Mouse (Mus musculus) bone marrow macrophage, adult 2 months (primary cell): ENCODE data around the gene Btnl2.

Source experiments
- CTCF ChIP-seq: IDR thresholded peaks from 2 replicates; pipeline ENCODE4 v1.5.1; 2012; ENCODE audit warnings: low read depth, mild to moderate bottlenecking, low read length, moderate library complexity
- POLR2A ChIP-seq: IDR thresholded peaks from 2 replicates; pipeline ENCODE4 v1.6.1; 2012; ENCODE audit warnings: mild to moderate bottlenecking, low read depth, low read length, borderline replicate concordance

GRCm38 (mm10) chr17:34378716-34379115 is 24.1 kb downstream of the Btnl2 start:
- TF ChIP-seq CTCF (no peak), POLR2A (no peak)
